Mouse (Mus musculus): ENCODE data around the gene Plscr2. TPM values are rescaled to one million over a fixed set of nuclear protein-coding genes. Genes with fewer than 3 reads are reported as not detected.
A peak's percentile ranks its signal among the peaks of the same experiment; 100 is the strongest.

The Plscr2 gene
- polyA plus RNA-seq, 1 experiment from 2014 or later: 0.81 TPM

DNA sequence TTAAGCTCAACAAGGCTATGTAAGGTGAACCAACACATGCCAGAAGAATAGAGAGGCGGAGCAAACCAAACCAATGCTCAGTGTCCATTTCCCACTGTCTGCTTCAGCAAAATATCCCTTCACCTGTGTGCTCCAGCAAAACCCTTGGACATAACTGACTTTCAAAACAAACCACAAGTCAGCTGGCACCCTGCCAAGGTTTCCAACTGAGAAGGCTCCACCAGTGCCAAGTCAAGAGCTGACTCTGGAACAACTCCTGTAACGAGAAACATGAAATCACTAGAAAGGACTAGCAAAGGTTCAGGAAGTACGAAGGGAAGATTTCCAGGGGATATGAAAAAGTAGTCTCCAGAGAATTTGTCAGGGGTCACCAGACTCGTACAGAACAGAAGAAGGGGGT lies 4.5 kb upstream of the Plscr2 start:
- H3K27ac ChIP-seq (ENCODE audit: low read length): no peak overlapping the region
- H3K4me3 ChIP-seq (ENCODE audit: low read length): no peak overlapping the region
- H3K9me3 ChIP-seq (ENCODE audit: control insufficient read depth, low read length): no peaks in the 10 kb centered on the region
- ATAC-seq: no peak
- H3K36me3 ChIP-seq (ENCODE audit: control insufficient read depth, insufficient read depth, low read length): peaks cover 4% of the 10 kb centered on the region; the same call in 1 of the 2 replicates
- peaks cover 26% of the 10 kb centered on the region for H3K4me1 ChIP-seq (ENCODE audit: control insufficient read depth, insufficient read depth, low read length)
- 48% methylated on average over 4 of the region's 4 CpGs for WGBS
- no peak overlapping the region for H3K9ac ChIP-seq (ENCODE audit: low read depth, low read length)
- H3K4me2 ChIP-seq (ENCODE audit: low read depth, low read length): no peak overlapping the region
- no peaks in the 10 kb centered on the region for H3K27me3 ChIP-seq (replicated peaks; ENCODE audit: control insufficient read depth, insufficient read depth, low read length)

DNA sequence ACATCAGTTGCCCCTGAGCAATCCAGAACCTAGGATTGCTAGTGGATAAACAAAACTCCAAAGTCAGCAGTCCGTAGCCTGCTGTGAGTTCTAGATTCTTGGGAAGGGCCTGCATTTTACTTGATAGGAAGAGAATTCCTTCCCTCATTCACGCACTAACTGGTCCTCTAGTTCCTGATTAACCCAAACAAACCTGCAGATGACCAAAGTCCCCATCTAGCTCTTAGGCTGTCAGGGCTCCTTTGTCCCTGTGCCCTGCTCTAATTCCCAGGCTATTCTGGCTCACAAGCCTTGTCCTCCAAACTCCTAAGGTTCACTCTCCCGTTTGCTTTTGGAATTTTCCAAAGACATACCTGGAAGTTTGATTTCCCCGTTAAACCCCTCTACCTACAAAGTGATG lies 2.8 kb upstream of the Plscr2 start:
- Histone ChIP-seq H3K9me3 (ENCODE audit: control insufficient read depth, low read length) (no peaks in the 10 kb centered on the region), H3K4me2 (ENCODE audit: low read depth, low read length) (no peak overlapping the region), H3K36me3 (ENCODE audit: control insufficient read depth, insufficient read depth, low read length) (peaks cover 4% of the 10 kb centered on the region; the same call in 1 of the 2 replicates), H3K4me3 (ENCODE audit: low read length) (no peak overlapping the region), H3K4me1 (ENCODE audit: control insufficient read depth, insufficient read depth, low read length) (peaks cover 16% of the 10 kb centered on the region; the same call in 1 of the 2 replicates), H3K9ac (ENCODE audit: low read depth, low read length) (no peak overlapping the region), H3K27me3 (replicated peaks; ENCODE audit: control insufficient read depth, insufficient read depth, low read length) (no peaks in the 10 kb centered on the region), H3K27ac (ENCODE audit: low read length) (no peak overlapping the region)
- WGBS: 84% methylated on average over 4 of the region's 4 CpGs
- peak; percentile 19; the same call in 1 of the 2 replicates for ATAC-seq

DNA sequence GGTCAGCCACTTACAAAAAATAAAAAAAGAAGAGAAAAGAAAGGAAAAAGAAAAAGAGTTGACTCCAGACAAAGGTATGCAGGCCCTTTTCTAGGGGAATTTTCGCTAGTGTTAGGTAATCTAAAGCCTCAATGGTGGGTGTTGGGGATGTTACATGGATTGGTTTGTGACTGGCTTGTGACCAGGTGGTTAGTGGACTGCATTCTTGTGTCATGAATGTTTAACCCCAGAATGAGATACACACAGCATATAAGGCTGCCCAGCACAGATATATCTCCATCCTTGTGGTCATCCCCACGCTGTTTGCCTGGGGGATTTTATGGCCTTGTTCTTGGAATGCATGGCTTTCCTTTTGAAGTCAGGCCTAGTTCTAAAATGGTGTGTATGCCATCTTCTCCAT lies 2.1 kb upstream of the Plscr2 start:
- H3K9ac ChIP-seq (ENCODE audit: low read depth, low read length): no peak overlapping the region
- no peaks in the 10 kb centered on the region for H3K27me3 ChIP-seq (replicated peaks; ENCODE audit: control insufficient read depth, insufficient read depth, low read length)
- no peaks in the 10 kb centered on the region for H3K9me3 ChIP-seq (ENCODE audit: control insufficient read depth, low read length)
- ATAC-seq: no peak
- H3K4me1 ChIP-seq (ENCODE audit: control insufficient read depth, insufficient read depth, low read length): peaks cover 16% of the 10 kb centered on the region; the same call in 1 of the 2 replicates
- no peak overlapping the region for H3K4me3 ChIP-seq (ENCODE audit: low read length)
- no peak overlapping the region for H3K4me2 ChIP-seq (ENCODE audit: low read depth, low read length)
- WGBS: 78% methylated on average over 2 of the region's 2 CpGs
- H3K36me3 ChIP-seq (ENCODE audit: control insufficient read depth, insufficient read depth, low read length): peaks cover 4% of the 10 kb centered on the region; the same call in 1 of the 2 replicates
- no peak overlapping the region for H3K27ac ChIP-seq (ENCODE audit: low read length)

DNA sequence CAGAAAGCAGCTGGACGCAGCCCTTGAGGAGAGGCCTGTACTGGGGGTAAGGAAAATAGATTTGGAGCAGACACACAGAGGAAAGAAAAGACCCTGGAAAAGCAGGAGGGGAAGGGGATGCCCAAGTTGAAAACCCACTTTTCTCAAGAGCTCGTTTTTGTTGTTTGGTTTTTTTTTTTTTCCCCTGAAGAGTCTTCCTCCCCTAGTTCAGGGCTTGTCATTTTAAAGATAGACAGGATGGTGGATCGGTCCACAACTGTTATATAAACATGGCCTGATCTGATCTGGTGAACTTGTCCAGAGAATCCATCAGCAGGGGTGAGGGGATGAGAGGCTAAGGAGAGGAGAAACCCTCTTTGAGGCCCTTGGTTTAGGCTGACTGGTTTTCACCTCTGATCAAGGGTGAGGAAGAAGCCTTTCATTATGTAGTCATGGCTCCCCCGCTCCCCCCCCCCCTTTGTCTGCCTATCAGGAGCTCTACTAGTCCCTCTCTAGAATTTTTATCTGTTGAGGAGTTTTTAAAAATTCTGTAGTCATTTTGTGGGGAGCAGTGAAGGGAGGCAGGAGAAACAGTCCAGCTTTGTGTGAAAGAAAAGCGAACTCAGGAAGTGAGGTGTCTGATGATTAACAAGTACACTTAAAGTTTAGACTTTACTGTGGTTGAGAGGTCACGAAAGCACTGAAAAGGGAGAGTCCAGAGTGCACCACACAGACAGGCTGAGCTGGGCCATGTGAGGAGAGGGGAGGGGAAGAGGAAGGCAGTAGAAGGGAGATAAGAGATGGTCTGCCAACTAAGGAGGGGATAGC lies 1.2 kb upstream of the Plscr2 start:
- peak; percentile 91 for ATAC-seq
- peak overlapping the region; percentile 32; the same call in 1 of the 2 replicates for H3K27ac ChIP-seq (ENCODE audit: low read length)

DNA sequence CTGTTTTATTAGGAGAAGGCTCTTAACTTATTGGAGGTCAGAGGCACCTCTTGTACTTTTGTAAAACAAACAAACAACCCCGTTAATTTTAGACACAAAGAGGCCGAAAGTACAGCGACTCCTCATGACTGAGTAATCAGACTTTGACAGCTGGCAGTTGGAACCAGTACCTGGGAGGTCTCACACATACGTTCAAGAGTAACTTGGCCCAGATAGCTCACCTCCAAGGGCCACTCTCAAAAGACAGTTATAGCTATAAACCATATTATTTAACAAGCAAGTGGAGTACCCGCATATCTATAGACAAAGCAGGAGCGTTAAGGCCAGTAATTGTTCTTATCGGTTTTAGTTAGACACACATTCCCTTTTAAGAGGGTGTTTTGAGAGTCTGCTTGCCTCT lies 958 bp downstream of the Plscr2 start:
- peaks cover 16% of the 10 kb centered on the region; the same call in 1 of the 2 replicates for H3K4me1 ChIP-seq (ENCODE audit: control insufficient read depth, insufficient read depth, low read length)
- H3K36me3 ChIP-seq (ENCODE audit: control insufficient read depth, insufficient read depth, low read length): no peaks in the 10 kb centered on the region
- 66% methylated on average over 7 of the region's 7 CpGs for WGBS
- H3K27ac ChIP-seq (ENCODE audit: low read length): no peak overlapping the region
- H3K4me3 ChIP-seq (ENCODE audit: low read length): no peak overlapping the region
- H3K9me3 ChIP-seq (ENCODE audit: control insufficient read depth, low read length): no peaks in the 10 kb centered on the region
- no peaks in the 10 kb centered on the region for H3K27me3 ChIP-seq (replicated peaks; ENCODE audit: control insufficient read depth, insufficient read depth, low read length)
- H3K4me2 ChIP-seq (ENCODE audit: low read depth, low read length): no peak overlapping the region
- H3K9ac ChIP-seq (ENCODE audit: low read depth, low read length): no peak overlapping the region
- ATAC-seq: no peak

More for the DNA sequence above, 1.2 kb upstream of the Plscr2 start:
- H3K9me3 ChIP-seq (ENCODE audit: control insufficient read depth, low read length): no peaks in the 10 kb centered on the region
- H3K4me3 ChIP-seq (ENCODE audit: low read length): no peak overlapping the region
- H3K4me2 ChIP-seq (ENCODE audit: low read depth, low read length): no peak overlapping the region
- H3K27me3 ChIP-seq (replicated peaks; ENCODE audit: control insufficient read depth, insufficient read depth, low read length): no peaks in the 10 kb centered on the region
- 52% methylated on average over 6 of the region's 6 CpGs for WGBS
- H3K4me1 ChIP-seq (ENCODE audit: control insufficient read depth, insufficient read depth, low read length): peaks cover 16% of the 10 kb centered on the region; the same call in 1 of the 2 replicates
- no peak overlapping the region for H3K9ac ChIP-seq (ENCODE audit: low read depth, low read length)
- peaks cover 4% of the 10 kb centered on the region; the same call in 1 of the 2 replicates for H3K36me3 ChIP-seq (ENCODE audit: control insufficient read depth, insufficient read depth, low read length)

DNA sequence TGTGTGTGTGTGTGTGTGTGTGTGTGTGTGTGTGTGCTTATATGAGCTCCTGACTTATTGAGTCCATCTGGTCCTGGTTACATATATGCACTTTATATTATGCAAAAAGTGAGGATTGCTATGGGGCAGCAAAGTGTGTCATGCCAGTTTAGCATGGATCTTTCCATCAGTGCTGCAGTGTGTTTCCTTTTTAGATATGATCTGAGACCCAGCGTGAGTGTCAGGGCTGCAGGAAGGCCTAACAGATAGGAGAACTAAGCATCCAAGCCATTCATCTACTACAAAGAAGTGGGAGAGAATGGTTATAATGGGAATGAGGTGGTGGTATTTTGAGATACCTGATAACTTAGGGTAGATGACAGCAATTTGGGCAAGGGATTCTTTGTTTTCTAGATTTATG lies 4.6 kb downstream of the Plscr2 start:
- Histone ChIP-seq H3K27me3 (replicated peaks; ENCODE audit: control insufficient read depth, insufficient read depth, low read length) (no peaks in the 10 kb centered on the region), H3K27ac (ENCODE audit: low read length) (no peak overlapping the region), H3K9ac (ENCODE audit: low read depth, low read length) (no peak overlapping the region), H3K9me3 (ENCODE audit: control insufficient read depth, low read length) (no peaks in the 10 kb centered on the region), H3K4me1 (ENCODE audit: control insufficient read depth, insufficient read depth, low read length) (peaks cover 7% of the 10 kb centered on the region; the same call in 1 of the 2 replicates), H3K36me3 (ENCODE audit: control insufficient read depth, insufficient read depth, low read length) (no peaks in the 10 kb centered on the region), H3K4me2 (ENCODE audit: low read depth, low read length) (no peak overlapping the region), H3K4me3 (ENCODE audit: low read length) (no peak overlapping the region)
- no peak for ATAC-seq
- 82% methylated on average over 1 of the region's 1 CpGs for WGBS

DNA sequence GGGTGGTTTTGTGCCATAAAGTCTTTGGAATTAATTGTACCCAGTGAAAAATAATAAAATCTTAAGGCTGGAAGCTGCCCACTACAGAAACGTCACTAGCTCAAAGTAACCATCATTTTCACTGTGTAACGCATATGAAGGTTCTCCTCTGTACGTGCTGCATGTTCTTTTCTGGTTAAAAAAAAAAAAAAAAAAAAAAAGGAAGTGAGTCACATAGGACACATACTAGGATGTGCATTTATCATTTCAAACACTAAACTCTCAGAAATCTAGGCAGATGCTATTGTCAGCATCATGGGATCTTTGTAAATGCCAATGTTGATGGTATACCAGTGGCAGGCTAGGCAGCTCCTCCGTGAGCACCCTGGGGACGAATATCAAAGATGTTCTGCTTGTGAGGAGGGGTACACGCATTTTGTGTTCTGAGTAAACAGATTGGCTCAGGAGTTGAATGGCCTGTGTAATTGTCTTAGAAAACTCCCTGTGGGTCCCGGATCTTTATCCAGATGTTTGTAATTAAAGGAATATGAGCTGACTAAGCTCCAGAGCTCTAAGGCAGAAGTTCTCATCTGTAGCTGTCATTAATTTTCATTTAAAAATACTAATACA lies 7.3 kb downstream of the Plscr2 start:
- Histone ChIP-seq H3K27me3 (replicated peaks; ENCODE audit: control insufficient read depth, insufficient read depth, low read length) (no peaks in the 10 kb centered on the region), H3K9ac (ENCODE audit: low read depth, low read length) (no peak overlapping the region), H3K4me2 (ENCODE audit: low read depth, low read length) (no peak overlapping the region), H3K27ac (ENCODE audit: low read length) (no peak overlapping the region), H3K4me1 (ENCODE audit: control insufficient read depth, insufficient read depth, low read length) (no peaks in the 10 kb centered on the region), H3K36me3 (ENCODE audit: control insufficient read depth, insufficient read depth, low read length) (no peaks in the 10 kb centered on the region), H3K4me3 (ENCODE audit: low read length) (no peak overlapping the region), H3K9me3 (ENCODE audit: control insufficient read depth, low read length) (no peaks in the 10 kb centered on the region)
- ATAC-seq: no peak
- 63% methylated on average over 7 of the region's 7 CpGs for WGBS

DNA sequence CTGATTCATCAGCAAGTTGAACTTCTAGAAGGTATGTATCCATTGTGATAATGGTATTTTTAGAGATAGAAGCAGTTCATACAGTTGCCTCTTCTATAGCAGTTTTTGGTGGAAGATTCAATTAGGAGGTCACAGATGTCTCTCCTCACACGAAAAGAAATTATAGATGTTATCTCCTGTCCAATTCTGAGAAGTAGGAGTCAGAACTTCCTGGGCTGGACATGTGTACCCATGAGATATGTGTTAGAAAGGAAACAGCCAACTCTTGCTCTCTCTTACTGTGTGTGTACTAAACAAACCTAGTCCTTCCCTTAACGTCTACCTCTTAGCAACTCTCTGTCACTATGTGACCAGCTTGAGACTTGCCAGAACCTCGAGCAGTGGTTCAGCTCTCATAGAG lies 14.3 kb downstream of the Plscr2 start:
- Histone ChIP-seq H3K4me2 (ENCODE audit: low read depth, low read length) (no peak overlapping the region), H3K27me3 (replicated peaks; ENCODE audit: control insufficient read depth, insufficient read depth, low read length) (no peaks in the 10 kb centered on the region), H3K36me3 (ENCODE audit: control insufficient read depth, insufficient read depth, low read length) (no peaks in the 10 kb centered on the region), H3K4me3 (ENCODE audit: low read length) (no peak overlapping the region), H3K4me1 (ENCODE audit: control insufficient read depth, insufficient read depth, low read length) (no peaks in the 10 kb centered on the region), H3K9me3 (ENCODE audit: control insufficient read depth, low read length) (no peaks in the 10 kb centered on the region), H3K27ac (ENCODE audit: low read length) (no peak overlapping the region), H3K9ac (ENCODE audit: low read depth, low read length) (no peak overlapping the region)
- 73% methylated on average over 3 of the region's 3 CpGs for WGBS
- no peak for ATAC-seq

DNA sequence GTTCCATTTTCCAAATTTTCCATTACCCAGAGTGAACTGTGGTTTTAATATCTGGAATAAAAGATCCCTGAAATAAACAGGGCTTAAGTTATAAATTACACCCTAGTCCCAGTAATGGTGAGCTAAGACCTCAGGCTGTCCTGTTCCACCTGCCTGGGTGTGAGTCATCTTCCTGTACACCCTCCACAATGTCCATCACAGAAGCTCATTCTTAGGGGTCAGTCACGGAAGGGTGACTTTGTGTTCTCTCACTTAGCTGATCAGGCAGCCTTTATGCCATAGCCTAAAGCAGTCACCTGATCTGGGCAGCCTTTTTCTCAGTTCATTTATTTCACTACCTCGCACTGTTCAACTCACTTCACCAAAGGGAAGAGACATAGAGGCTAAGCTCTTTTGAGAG lies 16.8 kb downstream of the Plscr2 start:
- Histone ChIP-seq H3K27me3 (replicated peaks; ENCODE audit: control insufficient read depth, insufficient read depth, low read length) (no peaks in the 10 kb centered on the region), H3K36me3 (ENCODE audit: control insufficient read depth, insufficient read depth, low read length) (no peaks in the 10 kb centered on the region), H3K9ac (ENCODE audit: low read depth, low read length) (no peak overlapping the region), H3K27ac (ENCODE audit: low read length) (no peak overlapping the region), H3K4me2 (ENCODE audit: low read depth, low read length) (no peak overlapping the region), H3K4me1 (ENCODE audit: control insufficient read depth, insufficient read depth, low read length) (no peaks in the 10 kb centered on the region), H3K4me3 (ENCODE audit: low read length) (no peak overlapping the region), H3K9me3 (ENCODE audit: control insufficient read depth, low read length) (no peaks in the 10 kb centered on the region)
- no peak for ATAC-seq
- 73% methylated on average over 2 of the region's 2 CpGs for WGBS
